Mouse (Mus musculus) forebrain, embryonic 16.5 days (tissue): ENCODE results near the gene Ets1. TPM values are rescaled to one million over a fixed set of nuclear protein-coding genes. Genes with fewer than 3 reads are reported as not detected.
A peak's percentile ranks its signal among the peaks of the same experiment; 100 is the strongest.

ENCODE experiments used
- ATAC-seq: fragments of 200-750 bp; cut with Nextera tagmentation; 2 replicates; pipeline ENCODE4 v1.8.0; 2017; ENCODE audit warnings: mild to moderate bottlenecking, moderate library complexity
- H3K27ac ChIP-seq: fragments of 300-500 bp; sonication (generic); 2 replicates; pipeline ENCODE4 v1.5.1; 2014; ENCODE audit warnings: low read length, control low read depth
- H3K27me3 ChIP-seq: fragments of 300-500 bp; sonication (generic); replicated peaks from 2 replicates; pipeline ENCODE4 v1.6.1; 2014; ENCODE audit warnings: low read length; ENCODE audit not compliant: control insufficient read depth, insufficient read depth
- H3K36me3 ChIP-seq: fragments of 300-500 bp; sonication (generic); 2 replicates; pipeline ENCODE4 v1.6.1; 2014; ENCODE audit not compliant: control insufficient read depth, insufficient read depth
- H3K4me1 ChIP-seq: fragments of 300-500 bp; sonication (generic); replicated peaks from 2 replicates; pipeline ENCODE4 v1.6.1; 2014; ENCODE audit warnings: low read length; ENCODE audit not compliant: control insufficient read depth, insufficient read depth
- H3K4me2 ChIP-seq: fragments of 300-500 bp; sonication (generic); 2 replicates; pipeline ENCODE4 v1.6.1; 2014; ENCODE audit warnings: mild to moderate bottlenecking, low read length, control low read depth
- H3K4me3 ChIP-seq: fragments of 300-500 bp; sonication (generic); replicated peaks from 2 replicates; pipeline ENCODE4 v1.5.1; 2014; ENCODE audit warnings: mild to moderate bottlenecking, low read length, control low read depth
- H3K9ac ChIP-seq: fragments of 300-500 bp; sonication (generic); replicated peaks from 2 replicates; pipeline ENCODE4 v1.6.1; 2014; ENCODE audit warnings: low read depth, low read length, control low read depth
- H3K9me3 ChIP-seq: fragments of 300-500 bp; sonication (generic); 2 replicates; pipeline ENCODE4 v1.6.1; 2016; ENCODE audit warnings: low read length; ENCODE audit not compliant: control insufficient read depth
- WGBS: fragments of 180-500 bp; shearing (Covaris S2); extraction: QIAGEN DNeasy Blood & Tissue Kit; methylation state at CpG from one replicate; pipeline ENCODE4 v1.1.7; 2014; 5-methylcytosine and 5-hydroxymethylcytosine counted together
- polyA plus RNA-seq: library from polyadenylated mRNA; unstranded; fragments of >200 nt; fragmentation: Nextera tagmentation; extraction: Ambion mirVana; gene quantifications from 2 replicates; pipeline ENCODE4 v1.2.1, GENCODE M21; 2015

Ets1 gene
- polyA plus RNA-seq = 21.3 and 26.2 TPM in 2 replicates

DNA sequence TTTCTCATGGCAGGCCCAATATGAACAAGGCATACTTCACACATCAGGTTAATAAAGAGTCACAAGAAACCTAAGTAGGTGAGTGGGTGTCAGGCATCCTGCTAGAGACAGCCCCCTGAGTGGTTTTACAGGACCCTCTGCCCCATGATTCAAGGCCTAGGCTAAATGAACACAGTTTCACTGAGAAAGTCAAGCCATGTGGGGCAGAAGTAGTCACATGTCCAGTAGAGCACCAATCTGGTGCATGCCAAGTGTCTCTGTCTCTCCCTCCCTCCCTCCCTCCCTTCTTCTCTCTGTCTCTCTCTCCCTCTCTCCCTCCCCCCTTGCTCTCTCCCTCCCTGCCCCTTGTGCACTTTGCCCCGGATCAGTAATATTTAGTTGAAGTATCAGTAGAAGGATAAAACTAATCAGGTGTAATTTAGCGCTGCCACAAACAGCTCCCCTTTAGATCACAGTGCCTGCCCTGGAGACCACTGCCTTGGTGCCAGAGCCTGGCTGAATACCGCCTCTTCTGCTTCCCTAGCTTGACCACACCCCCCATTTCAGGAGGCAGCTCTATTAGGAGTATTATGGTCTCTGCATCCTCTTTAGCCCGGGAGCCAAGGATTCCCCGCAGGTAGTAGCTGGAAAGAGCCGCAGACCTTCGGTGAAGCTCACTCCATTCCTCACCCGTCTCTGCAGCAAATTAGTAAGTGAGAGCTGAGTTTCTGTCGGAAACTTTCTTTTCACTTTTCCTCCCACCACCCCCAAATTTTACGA, at the start of gene Ets1:
Ets1 (plus strand) TSS at position 595 of the 759 bp plus-strand sequence.
- H3K4me2 ChIP-seq = no peak within 1 kb of the TSS
- WGBS = 0% methylated on average over 10 of the region's 10 CpGs

DNA sequence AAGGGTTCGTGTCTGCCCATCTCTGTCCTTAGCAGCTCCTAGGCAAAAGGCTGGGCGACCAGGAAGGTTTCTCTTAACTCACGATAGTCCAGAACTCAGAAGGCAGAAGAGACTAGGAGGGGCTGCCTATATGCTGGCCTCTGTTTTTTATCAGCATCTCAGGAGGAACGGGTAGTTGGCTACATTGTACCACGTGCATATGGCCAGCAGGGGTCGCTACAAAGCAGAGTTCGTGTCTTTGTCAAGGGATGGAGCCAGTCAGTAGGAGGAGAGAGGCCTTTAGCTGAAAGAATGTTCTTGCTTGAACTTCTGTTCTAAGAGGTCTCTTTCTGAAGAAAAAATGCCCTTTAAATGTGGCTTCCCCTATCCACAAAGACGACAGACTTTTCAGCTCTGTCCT, 46.1 kb upstream of the Ets1 start:
- H3K4me3 ChIP-seq = no peak overlapping the region
- H3K36me3 ChIP-seq = no peaks in the 10 kb centered on the region
- peak; percentile 64 for ATAC-seq
- H3K4me1 ChIP-seq = peaks cover 7% of the 10 kb centered on the region
- no peak overlapping the region for H3K27ac ChIP-seq
- WGBS = 9% methylated on average over 8 of the region's 8 CpGs
- no peak overlapping the region for H3K4me2 ChIP-seq
- no peaks in the 10 kb centered on the region for H3K9me3 ChIP-seq
- H3K9ac ChIP-seq = no peak overlapping the region
- peaks cover 3% of the 10 kb centered on the region; the same call in 1 of the 2 replicates for H3K27me3 ChIP-seq

More for the DNA sequence above, at the start of gene Ets1:
- H3K9me3 ChIP-seq = no peaks in the 10 kb centered on the region
- H3K9ac ChIP-seq = no peak within 1 kb of the TSS
- no peak for ATAC-seq
- H3K36me3 ChIP-seq = no peaks in the 10 kb centered on the region
- peak within 1 kb of the TSS; percentile 5; the same call in 1 of the 2 replicates for H3K4me3 ChIP-seq
- peaks cover 23% of the 10 kb centered on the region for H3K27me3 ChIP-seq
- no peak within 1 kb of the TSS for H3K27ac ChIP-seq
- peaks cover 4% of the 10 kb centered on the region; the same call in 1 of the 2 replicates for H3K4me1 ChIP-seq

DNA sequence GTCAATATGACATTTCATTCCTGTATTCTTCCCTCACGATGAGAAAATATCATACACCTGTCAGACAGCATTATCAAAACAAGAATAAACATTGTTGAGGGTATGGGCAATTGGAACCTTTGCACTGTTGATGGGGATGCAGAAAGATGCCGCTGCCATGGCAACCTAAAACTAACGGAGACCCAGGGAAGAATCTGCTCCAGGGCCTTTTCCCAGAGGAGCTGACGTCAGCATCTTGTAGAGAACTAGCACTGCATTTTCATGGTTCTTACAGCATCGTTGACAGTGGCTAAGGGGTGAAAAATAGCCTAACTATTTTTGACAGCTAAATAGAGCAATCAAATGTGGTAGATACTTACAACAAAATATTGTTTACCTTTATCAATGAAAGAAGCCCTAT, 45.5 kb upstream of the Ets1 start:
- no peak overlapping the region for H3K9ac ChIP-seq
- ATAC-seq = no peak
- WGBS = 40% methylated on average over 5 of the region's 5 CpGs

GRCm38 (mm10) chr9:32591732-32592582, 44.1 kb upstream of the Ets1 start:
- Histone ChIP-seq H3K9me3 (no peaks in the 10 kb centered on the region), H3K4me2 (no peak overlapping the region), H3K36me3 (no peaks in the 10 kb centered on the region), H3K9ac (no peak overlapping the region), H3K27me3 (peaks cover 5% of the 10 kb centered on the region; the same call in 1 of the 2 replicates), H3K27ac (no peak overlapping the region), H3K4me3 (no peak overlapping the region), H3K4me1 (peaks cover 7% of the 10 kb centered on the region)
- peak; percentile 86 for ATAC-seq
- 9% methylated on average over 14 of the region's 14 CpGs for WGBS

More for the DNA sequence above, 45.5 kb upstream of the Ets1 start:
- Histone ChIP-seq H3K36me3 (no peaks in the 10 kb centered on the region), H3K4me3 (no peak overlapping the region), H3K27ac (no peak overlapping the region), H3K4me2 (no peak overlapping the region), H3K27me3 (peaks cover 3% of the 10 kb centered on the region; the same call in 1 of the 2 replicates), H3K9me3 (no peaks in the 10 kb centered on the region), H3K4me1 (peaks cover 7% of the 10 kb centered on the region)

- WGBS = 6% methylated on average over 2 of the region's 2 CpGs
- Histone ChIP-seq H3K27ac (no peak overlapping the region), H3K36me3 (no peaks in the 10 kb centered on the region), H3K4me2 (no peak overlapping the region), H3K27me3 (peaks cover 5% of the 10 kb centered on the region; the same call in 1 of the 2 replicates), H3K4me1 (peaks cover 7% of the 10 kb centered on the region), H3K9me3 (no peaks in the 10 kb centered on the region), H3K9ac (no peak overlapping the region), H3K4me3 (no peak overlapping the region)
- ATAC-seq = no peak
These were observed 43.5 kb upstream of the Ets1 start for GRCm38 (mm10) chr9:32592583-32592890.

- ATAC-seq = no peak
- peaks cover 7% of the 10 kb centered on the region for H3K4me1 ChIP-seq
- H3K27me3 ChIP-seq = peaks cover 5% of the 10 kb centered on the region; the same call in 1 of the 2 replicates
- no peak overlapping the region for H3K4me2 ChIP-seq
- no peaks in the 10 kb centered on the region for H3K9me3 ChIP-seq
- WGBS = 5% methylated on average over 1 of the region's 1 CpGs
- H3K4me3 ChIP-seq = no peak overlapping the region
- no peak overlapping the region for H3K9ac ChIP-seq
- H3K36me3 ChIP-seq = no peaks in the 10 kb centered on the region
- H3K27ac ChIP-seq = no peak overlapping the region
These were observed 42.2 kb upstream of the Ets1 start for GRCm38 (mm10) chr9:32593816-32594215.

DNA sequence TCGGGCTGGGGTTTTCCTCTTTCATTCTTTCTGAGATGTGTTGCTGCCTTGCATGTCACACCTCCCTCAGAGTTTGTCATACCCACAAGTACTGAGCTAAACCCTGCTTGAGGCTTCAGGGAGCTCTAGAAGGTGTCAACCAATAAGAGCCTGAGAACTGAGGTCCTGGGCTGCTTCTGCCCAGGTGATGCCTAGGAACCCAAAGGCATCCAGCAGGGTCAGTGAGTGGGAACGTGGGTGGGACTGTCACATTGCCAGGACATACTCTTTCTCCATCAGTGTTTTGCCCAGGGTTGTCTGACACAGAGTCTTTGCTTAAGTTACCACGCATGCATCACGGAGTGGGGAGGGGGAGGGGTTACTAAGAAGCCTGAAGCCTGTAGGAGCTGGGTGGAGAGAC, 41.7 kb upstream of the Ets1 start:
- Histone ChIP-seq H3K4me1 (peaks cover 7% of the 10 kb centered on the region), H3K4me2 (no peak overlapping the region), H3K9ac (no peak overlapping the region), H3K4me3 (no peak overlapping the region), H3K27ac (no peak overlapping the region), H3K9me3 (no peaks in the 10 kb centered on the region), H3K27me3 (peaks cover 5% of the 10 kb centered on the region; the same call in 1 of the 2 replicates), H3K36me3 (no peaks in the 10 kb centered on the region)
- no peak for ATAC-seq
- WGBS = 47% methylated on average over 4 of the region's 4 CpGs

DNA sequence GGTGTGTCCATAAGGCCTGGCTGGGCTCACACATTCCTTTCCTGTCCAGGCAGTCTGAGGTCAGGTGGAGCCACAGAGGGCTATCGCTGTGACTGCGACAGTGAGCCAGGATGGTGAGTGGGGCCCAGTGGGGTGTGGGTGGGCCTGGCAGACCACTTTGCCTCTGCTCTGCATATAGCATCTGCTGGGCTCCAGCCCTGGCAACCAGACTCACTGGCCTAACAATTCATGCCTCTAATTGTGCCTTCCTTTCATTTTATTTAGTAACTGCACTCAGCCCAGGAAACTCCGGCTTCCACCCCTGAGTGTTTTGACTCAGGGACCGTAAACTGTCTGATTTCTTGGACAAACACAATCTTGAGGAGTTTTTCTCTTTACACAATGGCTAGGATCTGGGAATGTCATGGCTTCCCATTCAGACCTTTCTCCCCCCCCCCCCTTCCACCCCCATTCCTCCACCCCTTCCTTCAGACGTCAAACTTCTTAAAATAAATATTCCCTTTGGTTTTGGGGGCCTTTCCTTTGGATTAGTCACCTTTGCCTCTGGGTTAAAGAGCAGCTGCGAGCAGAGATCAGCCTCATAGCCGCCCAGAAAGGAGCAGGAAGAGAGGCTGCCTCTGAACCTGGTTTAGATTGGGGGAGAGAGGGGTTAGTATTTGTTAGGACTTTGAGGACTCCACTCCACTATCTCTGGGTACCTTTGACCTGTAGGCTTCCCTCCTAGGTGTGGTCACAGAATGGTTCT, 40.8 kb upstream of the Ets1 start:
- H3K36me3 ChIP-seq = no peaks in the 10 kb centered on the region
- no peak overlapping the region for H3K9ac ChIP-seq
- WGBS = 56% methylated on average over 7 of the region's 7 CpGs
- H3K27me3 ChIP-seq = peaks cover 5% of the 10 kb centered on the region; the same call in 1 of the 2 replicates
- H3K4me3 ChIP-seq = no peak overlapping the region
- no peak overlapping the region for H3K27ac ChIP-seq
- ATAC-seq = no peak
- H3K4me2 ChIP-seq = no peak overlapping the region
- no peaks in the 10 kb centered on the region for H3K9me3 ChIP-seq
- H3K4me1 ChIP-seq = peaks cover 7% of the 10 kb centered on the region

DNA sequence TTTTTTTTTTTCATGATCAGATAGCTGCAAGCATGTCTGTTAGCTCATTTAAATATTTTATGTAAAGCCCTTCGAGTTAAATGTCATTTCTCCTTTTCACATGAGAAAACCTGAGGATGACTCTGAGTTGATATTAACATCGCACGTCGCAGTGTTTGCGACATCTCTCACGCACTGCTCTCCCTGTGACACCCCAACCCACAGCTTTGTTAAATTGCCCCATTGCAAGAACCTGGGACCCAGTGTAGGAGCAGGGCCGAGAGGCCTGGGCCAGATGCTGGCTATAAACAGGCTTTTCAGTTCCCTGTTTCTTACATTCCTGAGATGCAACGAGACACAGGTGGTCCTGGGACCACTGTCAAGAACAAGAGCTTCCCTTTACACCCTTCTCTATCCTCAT, 39.7 kb upstream of the Ets1 start:
- Histone ChIP-seq H3K9me3 (no peaks in the 10 kb centered on the region), H3K4me2 (no peak overlapping the region), H3K36me3 (no peaks in the 10 kb centered on the region), H3K9ac (no peak overlapping the region), H3K4me3 (no peak overlapping the region), H3K27me3 (peaks cover 5% of the 10 kb centered on the region; the same call in 1 of the 2 replicates), H3K4me1 (peaks cover 7% of the 10 kb centered on the region), H3K27ac (no peak overlapping the region)
- 76% methylated on average over 8 of the region's 8 CpGs for WGBS
- ATAC-seq = no peak
